Mouse (Mus musculus) CD4-positive, CD25-positive, alpha-beta regulatory T cell, adult 4 months (primary cell): ENCODE data around the gene Nedd9. TPM values are rescaled to one million over a fixed set of nuclear protein-coding genes. Genes with fewer than 3 reads are reported as not detected.
A peak's percentile ranks its signal among the peaks of the same experiment; 100 is the strongest.

Source experiments
- ATAC-seq: one replicate; pipeline ENCODE4 v1.8.0; 2017
- polyA plus RNA-seq, 2 experiments: library from polyadenylated mRNA; unstranded; fragments of 100-300 nt; shearing (Covaris generic); gene quantifications; one replicate each; pipeline ENCODE4 v1.2.1; 2017

Gene Nedd9
- polyA plus RNA-seq, 2 experiments from 2014 or later: 122 to 144 TPM

DNA sequence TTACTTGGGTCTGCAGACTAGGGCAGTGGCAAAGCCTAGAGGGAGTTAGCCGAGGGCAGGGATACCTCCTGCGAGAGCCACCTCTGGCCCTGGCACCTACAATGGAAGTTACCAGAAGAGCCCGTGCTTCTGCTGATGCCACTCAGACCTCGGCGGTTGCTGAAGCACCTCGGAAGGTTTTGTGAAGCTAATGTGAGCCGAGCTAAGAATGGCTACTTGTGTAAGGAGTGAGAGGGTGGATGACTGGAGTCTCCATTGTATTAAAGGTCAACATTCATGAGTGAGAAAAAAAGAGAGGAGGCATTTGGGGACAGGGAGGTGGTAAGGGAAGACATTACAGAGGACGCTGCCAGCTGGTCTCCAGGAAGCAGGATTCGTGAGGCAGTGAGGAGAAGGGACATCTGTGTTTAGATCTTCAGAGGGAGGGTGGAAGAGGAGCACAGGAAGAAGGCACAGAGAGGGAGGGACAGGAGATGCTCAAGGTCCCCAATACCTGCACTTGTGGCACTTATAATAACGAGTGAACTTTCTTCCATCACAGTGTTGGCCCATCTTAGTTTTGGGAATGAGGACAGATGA lies 78.7 kb downstream of the Nedd9 start:
- ATAC-seq: no peak

DNA sequence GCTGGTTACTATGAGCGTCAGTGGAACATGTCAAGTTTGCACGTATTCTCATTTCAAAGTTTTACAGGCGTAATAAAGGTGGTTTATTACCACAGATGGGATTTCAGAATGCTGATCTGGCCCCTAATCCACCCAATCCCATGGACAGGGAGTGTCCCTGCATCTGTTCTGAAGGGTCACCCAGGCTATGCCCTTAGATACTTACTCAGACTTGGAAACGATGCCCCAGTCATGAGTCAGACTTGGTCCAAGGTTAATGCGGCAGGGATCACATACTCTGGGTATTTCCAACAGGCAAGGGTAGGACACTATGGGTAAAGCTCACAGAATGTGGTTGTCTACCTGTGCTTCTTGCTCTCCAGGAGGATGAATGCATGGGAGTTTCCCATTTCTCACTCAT lies 82.2 kb downstream of the Nedd9 start:
- no peak for ATAC-seq

DNA sequence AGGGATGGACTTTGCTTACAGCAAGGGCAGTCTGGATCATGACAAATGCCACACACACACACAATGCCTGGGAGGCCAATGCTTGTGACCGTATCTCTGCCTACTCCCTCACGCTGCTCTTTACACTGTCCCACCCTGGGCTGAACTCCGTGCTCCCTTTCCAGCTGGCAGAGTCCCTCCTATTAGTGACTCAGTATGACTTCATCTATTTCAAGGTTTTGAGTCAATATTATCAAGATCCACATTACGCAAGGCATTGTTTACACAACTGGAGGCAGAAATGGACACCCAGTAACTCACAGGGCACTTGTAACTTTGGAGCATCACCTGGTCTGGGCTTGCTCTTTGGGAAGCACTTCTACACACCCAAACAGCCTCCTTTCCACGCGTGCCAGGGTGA lies 83.3 kb downstream of the Nedd9 start:
- no peak for ATAC-seq

DNA sequence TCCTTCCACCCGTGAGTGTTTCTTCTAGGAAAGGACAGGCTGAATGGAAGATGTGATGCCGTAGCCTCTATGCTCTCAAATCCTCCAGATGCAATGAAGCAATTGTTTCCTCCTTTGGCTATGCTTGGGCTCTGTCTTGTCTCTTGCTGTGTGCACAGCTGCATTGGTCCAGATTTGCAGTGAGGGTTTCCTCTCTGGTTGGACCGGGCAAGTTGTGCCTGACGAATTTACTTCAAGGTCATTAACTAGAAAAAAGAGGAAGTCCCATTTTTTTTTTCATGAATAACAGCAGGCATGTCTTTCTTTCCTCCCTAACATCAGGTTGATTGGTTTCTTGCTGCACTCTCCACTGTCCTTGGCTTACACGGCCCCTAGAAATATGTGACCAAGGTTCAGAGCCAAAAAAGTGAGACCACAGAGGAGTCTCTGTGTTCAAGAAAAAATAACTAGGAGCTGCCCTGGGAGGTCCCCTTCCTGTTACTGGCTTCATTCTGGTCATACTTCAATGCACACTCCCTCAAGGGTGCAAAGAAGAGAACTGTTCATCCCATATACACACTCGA lies 84.6 kb downstream of the Nedd9 start:
- no peak for ATAC-seq

DNA sequence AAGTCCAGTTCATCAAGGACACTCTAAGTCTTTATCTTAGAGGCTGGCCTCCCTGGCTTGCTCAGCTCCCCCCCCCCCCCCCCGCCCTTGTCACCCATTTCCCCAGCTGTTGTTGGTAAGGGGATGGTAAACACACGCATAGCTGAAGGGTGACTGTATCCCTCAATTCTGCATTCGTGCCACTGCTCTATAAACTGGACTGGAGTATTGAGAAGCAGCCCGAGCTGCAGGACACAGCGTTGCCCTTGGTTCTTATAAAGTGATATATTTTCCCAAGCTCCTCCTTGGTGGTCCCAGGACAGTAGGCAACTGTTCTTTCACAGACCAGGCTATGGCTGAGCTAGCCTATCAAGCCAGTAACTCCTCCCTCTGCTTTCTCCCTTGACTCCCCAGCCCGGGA lies 85.4 kb downstream of the Nedd9 start:
- ATAC-seq: no peak

DNA sequence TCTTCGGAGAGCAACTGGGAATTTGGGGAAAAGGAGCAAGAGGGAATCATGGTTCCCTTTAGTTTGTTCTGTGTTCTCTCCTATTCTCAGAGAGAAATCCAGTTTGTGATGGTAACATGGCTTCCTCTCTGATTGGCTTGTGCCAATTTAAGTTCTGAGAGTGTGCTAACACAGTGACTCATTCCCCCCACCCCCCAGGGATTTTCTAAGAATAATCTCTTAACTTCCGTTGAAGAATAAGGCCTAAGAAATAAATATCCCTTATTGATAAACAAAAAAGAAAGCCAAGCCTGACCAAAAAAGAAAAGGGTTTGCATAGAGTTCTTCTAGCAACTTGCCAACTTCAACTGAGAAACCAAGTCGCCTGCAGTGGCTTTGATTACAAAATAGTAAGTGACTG lies 86.9 kb downstream of the Nedd9 start:
- ATAC-seq: peak; percentile 47

DNA sequence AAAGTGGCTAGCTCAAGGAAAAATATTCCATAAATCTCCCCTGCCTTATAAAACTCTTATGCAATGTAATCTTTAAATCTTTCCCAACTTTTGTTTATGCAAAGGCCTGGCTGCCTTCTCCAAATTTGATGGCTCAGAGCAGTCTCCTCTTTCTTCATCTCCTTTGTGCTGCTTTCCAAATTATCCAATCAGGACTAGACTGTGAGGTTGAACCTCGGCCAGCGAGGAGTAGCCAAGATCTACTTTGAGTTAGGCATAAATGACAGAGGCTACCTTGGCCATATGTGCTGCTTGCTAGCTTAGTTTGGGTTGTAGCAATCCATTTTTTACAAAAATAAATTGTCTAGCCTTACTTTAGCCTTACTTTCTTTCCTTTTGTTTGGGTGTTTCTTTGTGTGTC lies 95.0 kb downstream of the Nedd9 start:
- no peak for ATAC-seq

DNA sequence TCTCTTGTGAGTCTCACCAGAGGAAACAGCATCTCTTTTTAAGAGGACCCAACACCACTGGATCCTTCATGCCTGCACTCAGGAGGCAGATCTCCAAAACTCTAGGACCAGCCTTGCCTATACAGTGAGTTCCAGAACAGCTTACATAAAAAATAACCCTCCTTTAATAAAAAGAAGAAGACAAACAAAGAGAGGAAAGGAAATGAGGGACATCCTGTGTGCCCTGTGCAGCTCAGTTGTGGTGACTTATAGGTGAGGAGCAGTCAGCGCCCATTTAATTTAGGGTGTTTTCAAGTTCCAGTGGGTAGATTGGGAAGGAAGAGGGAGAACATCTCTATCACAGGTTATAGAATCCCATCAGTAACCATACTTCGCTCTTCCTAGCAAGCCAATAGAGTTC lies 96.5 kb downstream of the Nedd9 start:
- ATAC-seq: peak; percentile 51

DNA sequence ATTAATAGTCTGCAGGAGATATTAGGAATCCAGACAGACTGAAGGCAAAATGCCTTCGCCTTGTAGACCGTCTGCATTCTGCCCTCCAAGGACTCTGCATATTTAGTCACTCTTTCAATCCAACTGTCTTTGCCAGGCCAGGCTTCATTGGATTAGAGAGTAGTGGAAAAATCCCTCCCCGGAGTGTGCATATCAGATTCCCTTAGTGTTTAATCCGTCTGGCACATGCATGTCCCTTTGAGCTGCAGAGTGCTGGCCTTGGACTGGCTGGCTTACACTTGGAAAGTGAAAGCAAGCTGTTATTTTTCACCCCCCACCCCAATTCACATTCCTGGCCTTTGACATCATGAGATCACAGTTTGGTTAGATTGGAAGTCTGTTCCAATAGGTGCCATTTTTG lies 100.6 kb downstream of the Nedd9 start:
- ATAC-seq: no peak

DNA sequence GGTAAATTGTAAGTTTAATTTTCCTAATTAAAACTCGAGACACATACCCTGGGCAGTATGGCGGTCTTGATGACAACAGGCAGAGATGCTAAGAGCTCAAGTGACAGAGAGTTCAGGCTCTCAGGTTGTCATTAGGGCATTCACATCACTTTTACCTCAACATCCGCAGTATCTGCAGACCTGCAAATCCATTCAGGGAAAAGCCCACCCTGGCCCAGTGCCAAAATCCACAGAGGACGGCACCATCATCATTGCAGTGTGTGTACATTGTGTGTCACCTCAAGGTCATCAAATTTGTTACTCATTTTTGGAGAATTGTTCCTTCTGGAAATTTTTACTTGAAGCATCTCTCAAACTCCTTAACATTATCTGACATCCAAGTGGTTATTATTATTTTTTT lies 102.3 kb downstream of the Nedd9 start:
- no peak for ATAC-seq

DNA sequence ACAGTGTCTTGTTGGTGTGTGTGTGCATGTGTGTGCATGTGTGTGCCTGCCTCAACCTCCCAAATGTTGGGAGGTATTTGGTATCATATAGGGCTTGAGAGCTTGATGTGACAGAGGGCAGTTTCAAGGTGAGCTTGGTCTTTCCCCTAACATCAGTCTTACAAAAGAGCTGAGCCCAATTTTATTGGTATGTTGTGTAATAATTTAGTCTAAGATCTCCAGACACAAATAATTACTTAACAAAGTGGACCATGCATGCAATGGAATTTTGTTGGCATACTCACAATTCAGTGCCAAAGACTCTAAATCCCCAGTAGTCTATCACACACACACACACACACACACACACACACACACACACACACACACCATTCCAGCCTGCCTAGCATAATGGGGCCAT lies 104.5 kb downstream of the Nedd9 start:
- ATAC-seq: no peak

DNA sequence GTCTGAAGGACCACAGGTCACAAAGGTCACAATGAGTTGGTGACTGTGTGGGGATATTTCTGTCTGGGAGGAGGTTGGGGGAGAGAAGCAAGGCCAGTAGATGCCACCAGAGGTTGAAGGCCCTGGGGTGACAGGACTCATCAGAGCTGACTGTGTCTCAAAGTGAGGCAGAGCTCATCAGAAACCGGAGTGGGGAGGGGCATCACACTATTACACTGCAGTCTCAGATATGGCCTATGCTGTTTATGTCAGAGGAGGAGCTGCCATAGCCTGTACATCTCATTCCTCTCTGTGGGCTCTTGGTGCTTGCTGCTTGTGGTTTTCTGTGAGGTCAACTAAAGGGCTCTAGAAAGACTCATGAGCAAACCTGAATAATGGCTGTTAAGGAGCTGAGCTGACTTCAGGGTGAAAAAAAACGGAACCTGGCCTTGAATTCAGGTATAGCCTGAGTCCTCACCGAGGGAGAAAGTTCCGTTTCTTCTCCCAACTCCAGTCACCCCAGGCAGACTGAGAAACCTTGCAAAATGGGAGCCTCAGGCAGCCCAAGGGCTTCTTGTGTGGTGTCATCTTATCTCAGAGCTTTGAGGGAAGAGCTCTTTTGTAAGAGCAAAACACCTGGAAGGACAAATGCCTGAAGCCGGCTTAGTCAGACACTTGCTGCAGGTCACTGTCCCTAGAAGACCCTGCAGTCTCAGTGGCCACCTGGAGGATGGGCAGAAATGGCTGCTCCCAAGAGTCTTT lies 105.2 kb downstream of the Nedd9 start:
- ATAC-seq: peak; percentile 69

DNA sequence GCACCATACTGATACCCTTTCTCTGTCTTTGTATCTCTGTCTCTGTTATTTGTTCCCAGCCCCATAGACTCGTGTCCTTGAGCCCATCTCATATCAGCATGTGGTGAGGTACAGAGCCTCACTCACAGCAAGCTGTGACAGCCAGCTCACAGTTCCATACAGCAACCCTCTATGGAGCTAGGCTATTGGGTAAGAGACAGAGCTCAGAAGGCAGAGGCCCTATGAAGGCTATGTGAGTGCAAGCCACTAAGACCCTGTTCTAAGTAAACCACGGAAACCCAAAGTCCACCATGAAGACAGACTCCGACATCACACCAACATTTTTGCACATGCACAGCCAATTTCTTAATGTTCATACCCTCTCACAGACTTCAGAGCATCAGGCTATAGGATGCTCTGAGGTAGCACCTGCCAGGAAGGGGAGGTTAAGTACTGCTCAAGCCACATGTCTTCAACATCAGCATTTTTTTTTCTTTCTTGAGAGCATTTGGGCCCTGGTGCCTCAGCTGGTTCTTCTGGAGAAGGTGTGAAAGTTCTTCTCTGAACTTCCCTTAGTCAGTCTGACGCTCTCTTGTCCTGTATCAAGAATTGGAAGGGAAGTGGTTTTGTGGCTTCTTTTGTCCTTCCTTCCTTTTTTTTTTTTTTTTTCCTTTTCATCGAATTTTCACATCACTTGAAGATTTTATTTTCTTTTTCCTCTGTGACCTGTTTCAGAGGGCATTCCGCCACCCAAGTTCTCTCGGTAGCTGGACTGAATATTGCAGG lies 105.9 kb downstream of the Nedd9 start:
- ATAC-seq: peak; percentile 90

DNA sequence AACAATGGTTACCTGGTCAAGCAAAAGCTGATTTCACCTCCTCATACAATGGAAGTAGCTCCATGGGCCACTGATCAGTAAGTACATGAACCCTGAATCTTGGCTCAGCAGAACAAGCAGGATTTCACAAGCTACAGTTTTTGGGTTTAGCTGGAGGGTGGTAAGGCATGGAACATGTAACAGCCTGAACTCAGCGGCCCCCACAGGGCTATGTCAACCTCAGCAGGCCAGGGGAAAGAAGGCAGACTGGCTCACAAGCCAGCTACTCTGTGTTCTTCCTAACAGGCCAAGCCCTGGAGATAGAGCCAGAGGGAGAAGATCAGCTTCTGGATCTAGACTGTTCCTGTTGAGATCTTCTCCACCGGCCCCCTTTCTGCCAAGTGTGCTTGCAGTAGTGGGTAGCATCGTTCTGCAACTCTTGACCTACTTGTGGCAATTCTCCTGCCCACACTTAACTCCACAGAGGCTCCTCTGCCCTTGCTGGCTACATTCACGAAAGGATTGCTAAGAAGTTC lies 107.2 kb downstream of the Nedd9 start:
- no peak for ATAC-seq

DNA sequence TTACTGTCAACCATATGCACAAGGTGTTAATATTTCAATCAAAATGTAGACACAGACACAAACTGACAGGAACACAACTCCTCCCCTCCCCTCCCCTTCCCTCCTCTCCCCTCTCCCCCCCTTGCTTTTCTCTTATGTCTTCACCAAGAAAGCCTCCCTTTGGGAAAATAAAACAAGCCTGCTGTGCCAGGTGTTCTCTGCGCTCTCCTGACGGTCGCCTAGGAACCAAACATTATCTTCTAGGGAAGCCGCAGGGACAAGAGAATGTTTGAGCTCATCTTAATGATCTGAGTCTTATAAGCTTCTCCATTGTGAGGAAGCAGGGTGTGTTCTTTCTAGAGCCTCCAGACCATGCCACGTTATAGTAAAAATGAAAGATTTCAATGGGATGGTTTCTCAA lies 108.7 kb downstream of the Nedd9 start:
- no peak for ATAC-seq

DNA sequence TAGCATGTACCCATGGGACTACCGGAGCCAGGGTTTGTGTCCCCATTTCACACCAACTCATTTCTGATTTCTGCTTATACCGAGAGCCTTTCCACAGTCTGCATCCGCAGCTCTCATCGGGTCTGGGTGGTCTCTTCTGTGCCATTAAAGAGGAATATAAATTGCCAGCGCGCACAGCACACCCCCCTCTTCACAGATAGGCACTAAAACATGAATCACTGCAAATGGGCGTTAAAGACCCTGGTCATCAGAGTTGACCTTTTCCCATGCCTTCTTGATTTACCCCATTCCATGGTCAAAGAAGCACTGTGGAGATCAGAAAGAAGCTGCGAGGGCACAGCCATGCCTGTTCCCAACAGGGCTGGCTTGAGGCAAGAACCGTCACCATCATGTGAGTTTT lies 109.3 kb downstream of the Nedd9 start:
- no peak for ATAC-seq

DNA sequence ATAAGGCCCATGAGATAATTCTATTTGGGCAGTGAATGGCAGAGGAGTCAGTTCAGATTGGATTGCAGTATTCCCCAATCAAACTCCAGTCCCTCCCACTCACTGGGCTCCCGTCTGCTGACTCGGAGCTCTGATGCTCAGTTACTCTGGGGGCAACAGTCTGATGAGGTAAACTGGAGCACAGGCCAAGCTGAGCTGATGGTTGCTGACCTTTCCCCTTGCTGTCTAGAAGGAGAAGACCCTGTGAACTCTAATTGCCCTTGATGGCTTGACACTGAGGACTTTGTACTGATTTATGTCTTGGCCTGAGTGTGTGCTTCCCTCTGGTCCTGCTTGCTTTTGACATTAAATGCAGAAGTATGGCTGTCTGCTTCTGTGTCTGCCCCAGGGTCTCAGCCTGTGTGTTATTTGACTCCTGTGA lies 110.1 kb downstream of the Nedd9 start:
- no peak for ATAC-seq

DNA sequence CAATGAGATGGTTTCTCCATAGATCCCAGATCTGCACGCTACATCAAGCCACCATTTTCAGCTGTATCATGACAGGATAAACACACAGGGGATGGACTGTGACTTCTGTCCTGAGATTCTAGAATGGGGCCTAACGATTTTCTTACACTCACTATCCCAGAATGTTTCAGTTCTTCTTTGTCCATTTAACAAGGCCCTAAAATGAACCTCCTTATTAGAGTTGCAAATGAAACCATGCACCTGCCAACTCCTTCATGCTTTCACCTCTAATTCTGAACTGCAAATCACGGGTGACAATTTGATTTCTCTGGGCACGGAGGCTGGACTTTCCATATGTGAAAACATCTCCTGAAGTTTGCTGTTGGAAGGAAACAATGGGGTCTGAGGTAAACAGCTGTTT lies 111.1 kb downstream of the Nedd9 start:
- ATAC-seq: no peak

DNA sequence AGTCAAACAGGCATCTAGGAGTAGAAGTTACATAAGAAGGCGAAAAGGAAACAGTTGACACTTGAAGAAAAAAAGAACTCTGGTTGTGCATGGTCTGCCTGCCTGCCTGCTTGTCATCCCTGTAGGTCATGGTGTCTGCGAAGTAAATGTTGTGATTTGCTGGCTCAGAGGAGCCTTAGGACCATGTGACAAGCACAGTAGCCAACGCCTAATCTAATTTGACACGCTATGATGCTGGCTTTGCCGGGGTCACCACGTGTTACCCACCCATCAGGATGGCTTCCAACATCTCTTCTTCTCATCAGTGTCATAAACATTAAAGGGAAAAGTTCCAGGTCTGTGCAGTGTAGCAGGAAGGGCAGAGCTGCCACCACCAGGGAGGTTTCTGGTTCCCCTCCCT lies 111.5 kb downstream of the Nedd9 start:
- no peak for ATAC-seq

DNA sequence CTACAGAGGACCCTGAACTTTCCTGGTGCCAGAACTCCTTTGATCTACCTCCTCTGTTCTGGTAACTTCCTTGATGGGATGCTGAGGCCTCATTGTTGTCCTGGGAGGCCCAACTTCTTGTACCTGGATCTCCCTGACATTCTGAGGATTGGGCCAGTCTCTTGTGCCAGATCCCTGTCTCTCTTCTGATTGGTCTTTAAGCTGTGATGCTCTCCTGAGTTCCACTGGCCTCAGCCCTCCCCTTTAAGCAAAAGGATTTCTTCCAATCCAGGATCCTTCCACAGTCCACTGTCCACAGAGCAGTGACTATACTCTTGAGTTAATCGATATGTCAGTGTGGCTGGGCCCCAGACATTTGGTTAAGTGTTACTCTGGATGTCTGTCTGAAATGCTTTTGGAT lies 112.3 kb downstream of the Nedd9 start:
- no peak for ATAC-seq

DNA sequence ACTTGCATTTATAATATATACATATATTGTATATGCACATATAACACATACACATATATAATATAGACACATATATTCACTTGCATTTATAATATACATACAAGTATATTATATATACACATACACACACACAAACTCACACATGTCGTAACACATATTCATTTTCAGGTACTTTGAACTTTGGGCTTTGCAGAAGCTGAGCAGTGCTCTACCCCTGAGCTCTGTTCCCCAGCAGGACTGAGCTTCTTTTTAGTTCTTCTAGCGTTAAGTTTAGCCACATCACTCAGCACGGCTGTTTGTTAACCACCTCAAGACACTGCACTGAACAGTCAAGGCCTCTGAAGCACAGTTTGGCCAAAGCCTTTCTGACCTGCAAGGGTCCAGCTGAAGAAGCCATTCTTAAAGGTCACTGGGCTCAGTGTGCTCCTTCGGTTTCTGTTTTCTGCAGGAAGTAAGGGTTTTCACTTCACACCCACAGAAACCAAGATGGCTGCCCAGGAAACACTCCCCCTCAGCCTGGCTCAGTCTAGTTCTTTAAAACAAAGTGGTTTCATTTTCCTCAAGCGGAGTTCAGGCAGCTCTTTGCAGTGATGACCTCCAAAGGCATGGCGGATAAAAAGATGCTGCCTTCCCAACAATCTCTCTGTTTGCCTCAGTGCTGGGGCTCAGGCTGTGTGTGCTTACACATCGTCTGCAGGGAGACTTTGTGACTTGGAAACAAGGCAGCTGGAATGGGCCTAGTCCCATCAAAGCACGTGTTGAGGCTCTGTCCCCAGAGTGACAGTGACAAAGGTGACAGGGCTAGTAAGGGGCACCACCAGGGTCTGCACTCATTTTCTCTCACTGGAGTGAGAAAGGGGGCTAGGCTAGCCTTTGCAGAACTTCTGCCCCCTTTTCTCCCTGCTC lies 114.4 kb downstream of the Nedd9 start:
- ATAC-seq: peak; percentile 97

DNA sequence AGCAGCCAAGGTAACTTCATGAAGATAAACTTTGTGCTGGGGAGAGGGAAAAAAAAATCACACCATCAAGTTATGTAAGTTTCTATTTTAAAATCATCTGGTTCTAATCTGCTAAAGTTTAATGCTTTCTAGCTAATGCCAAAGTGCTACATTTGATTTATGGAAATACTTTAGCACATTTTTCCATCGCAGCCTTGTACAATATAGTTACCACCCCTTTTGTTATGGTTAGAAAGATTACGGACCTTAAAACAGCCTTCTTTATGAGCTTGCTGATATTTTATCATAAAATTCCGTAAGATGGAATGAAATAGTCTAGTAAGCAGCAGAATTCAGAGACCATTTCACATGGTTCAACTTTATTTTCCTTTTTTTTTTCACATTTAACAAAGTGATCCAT lies 115.6 kb downstream of the Nedd9 start:
- ATAC-seq: no peak
